Mouse (Mus musculus): ENCODE data around the gene Jmjd1c.

Gene Jmjd1c

GRCm38 (mm10) chr10:67095798-67096620, at the start of gene Jmjd1c:
Jmjd1c (plus strand) TSS chr10:67096125.
- peak; percentile 75 for DNase-seq (ENCODE audit: low spot score)

GRCm38 (mm10) chr10:67047712-67048645, 47.9 kb upstream of the Jmjd1c start:
- DNase-seq (ENCODE audit: low spot score): no peak

- no peak for DNase-seq (ENCODE audit: low spot score)
These were observed 46.9 kb upstream of the Jmjd1c start for GRCm38 (mm10) chr10:67048871-67049615.

- DNase-seq (ENCODE audit: low spot score): no peak
These were observed 46.3 kb upstream of the Jmjd1c start for GRCm38 (mm10) chr10:67049621-67050020.

- DNase-seq (ENCODE audit: low spot score): no peak
These were observed 45.2 kb upstream of the Jmjd1c start for GRCm38 (mm10) chr10:67050766-67051165.

- DNase-seq (ENCODE audit: low spot score): no peak
These were observed 44.5 kb upstream of the Jmjd1c start for GRCm38 (mm10) chr10:67051466-67051865.

GRCm38 (mm10) chr10:67052429-67052828, 43.5 kb upstream of the Jmjd1c start:
- DNase-seq (ENCODE audit: low spot score): no peak

- no peak for DNase-seq (ENCODE audit: low spot score)
These were observed 42.5 kb upstream of the Jmjd1c start for GRCm38 (mm10) chr10:67053475-67053874.

GRCm38 (mm10) chr10:67055867-67056856, 39.8 kb upstream of the Jmjd1c start:
- no peak for DNase-seq (ENCODE audit: low spot score)

GRCm38 (mm10) chr10:67057208-67057607, 38.7 kb upstream of the Jmjd1c start:
- no peak for DNase-seq (ENCODE audit: low spot score)

GRCm38 (mm10) chr10:67057696-67058095, 38.2 kb upstream of the Jmjd1c start:
- DNase-seq (ENCODE audit: low spot score): no peak

- peak; percentile 48 for DNase-seq (ENCODE audit: low spot score)
These were observed 37.6 kb upstream of the Jmjd1c start for GRCm38 (mm10) chr10:67058297-67058696.

- DNase-seq (ENCODE audit: low spot score): no peak
These were observed 37.2 kb upstream of the Jmjd1c start for GRCm38 (mm10) chr10:67058702-67059101.

GRCm38 (mm10) chr10:67061367-67061801, 34.5 kb upstream of the Jmjd1c start:
- no peak for DNase-seq (ENCODE audit: low spot score)

- DNase-seq (ENCODE audit: low spot score): no peak
These were observed 34.1 kb upstream of the Jmjd1c start for GRCm38 (mm10) chr10:67061823-67062222.

GRCm38 (mm10) chr10:67065277-67065887, 30.5 kb upstream of the Jmjd1c start:
- no peak for DNase-seq (ENCODE audit: low spot score)

GRCm38 (mm10) chr10:67065927-67066326, 30.0 kb upstream of the Jmjd1c start:
- DNase-seq (ENCODE audit: low spot score): no peak

GRCm38 (mm10) chr10:67066421-67066820, 29.5 kb upstream of the Jmjd1c start:
- DNase-seq (ENCODE audit: low spot score): no peak

GRCm38 (mm10) chr10:67069013-67069412, 26.9 kb upstream of the Jmjd1c start:
- no peak for DNase-seq (ENCODE audit: low spot score)

- DNase-seq (ENCODE audit: low spot score): no peak
These were observed 24.5 kb upstream of the Jmjd1c start for GRCm38 (mm10) chr10:67071389-67071788.

All from urinary bladder, postnatal 14 days (tissue).